Mouse (Mus musculus) MEL (cell line): ENCODE measurements around the gene Itgb3. TPM values are rescaled to one million over a fixed set of nuclear protein-coding genes. Genes with fewer than 3 reads are reported as not detected.

ENCODE experiments used
- DNase-seq: peaks from one replicate; pipeline ENCODE4 v3.0.0; 2011; ENCODE audit warnings: low read depth, low spot score
- H3K27ac ChIP-seq: 2 replicates; pipeline ENCODE4 v1.5.1; 2012; ENCODE audit warnings: low read depth, mild to moderate bottlenecking, control low read depth, low read length, moderate library complexity; ENCODE audit not compliant: control insufficient read depth
- H3K27me3 ChIP-seq, 2 experiments: fragments of 150-350 bp in 1 of 2; sonication (generic) in 1 of 2; 2 replicates each; pipeline ENCODE4 v1.6.1; 2012; ENCODE audit warnings: low read length in 2 of 2, mild to moderate bottlenecking in 2 of 2, improper control_type of control experiment in 1 of 2, moderate library complexity in 1 of 2; ENCODE audit not compliant: insufficient read depth in 2 of 2, control insufficient read depth in 1 of 2
- H3K36me3 ChIP-seq, 2 experiments: 2 replicates each; pipeline ENCODE4 v1.6.1; 2012 to 2014; ENCODE audit warnings: low read length in 2 of 2, improper control_type of control experiment in 1 of 2, inconsistent platforms in 1 of 2, mild to moderate bottlenecking in 1 of 2; ENCODE audit not compliant: insufficient read depth in 2 of 2, control insufficient read depth in 1 of 2
- H3K4me1 ChIP-seq, 2 experiments: fragments of 150-350 bp in 1 of 2; sonication (generic) in 1 of 2; 2 replicates each; pipeline ENCODE4 v1.6.1; 2012; ENCODE audit warnings: low read length in 2 of 2, improper control_type of control experiment in 1 of 2, mild to moderate bottlenecking in 1 of 2; ENCODE audit not compliant: insufficient read depth in 2 of 2, control insufficient read depth in 1 of 2
- H3K4me3 ChIP-seq, 2 experiments: fragments of 150-350 bp in 1 of 2; sonication (generic) in 1 of 2; 2 replicates each; pipeline ENCODE4 v1.5.1; 2012; ENCODE audit warnings: low read depth in 2 of 2, low read length in 2 of 2, mild to moderate bottlenecking in 2 of 2, moderate library complexity in 2 of 2, control low read depth in 1 of 2, improper control_type of control experiment in 1 of 2; ENCODE audit not compliant: control insufficient read depth in 1 of 2, insufficient read depth in 1 of 2
- H3K79me2 ChIP-seq: 2 replicates; pipeline ENCODE4 v1.6.1; 2012; ENCODE audit warnings: mild to moderate bottlenecking, low read length, moderate library complexity; ENCODE audit not compliant: control insufficient read depth, poor library complexity, insufficient read depth
- H3K9ac ChIP-seq: 2 replicates; pipeline ENCODE4 v1.6.1; 2012; ENCODE audit warnings: low read depth, mild to moderate bottlenecking, control low read depth, low read length, moderate library complexity; ENCODE audit not compliant: control insufficient read depth, poor library complexity, severe bottlenecking
- H3K9me3 ChIP-seq: fragments of 150-350 bp; sonication (generic); replicated peaks from 2 replicates; pipeline ENCODE4 v1.6.1; 2012; ENCODE audit warnings: mild to moderate bottlenecking, low read length, improper control_type of control experiment, moderate library complexity; ENCODE audit not compliant: insufficient read depth
- BHLHE40 ChIP-seq: IDR thresholded peaks from 2 replicates; pipeline ENCODE4 v1.6.1; 2012; ENCODE audit warnings: low read depth, mild to moderate bottlenecking, inconsistent platforms, low read length, improper control_type of control experiment, borderline replicate concordance
- CHD1 ChIP-seq: IDR thresholded peaks from 2 replicates; pipeline ENCODE4 v1.6.1; 2012; ENCODE audit warnings: low read depth, mild to moderate bottlenecking, inconsistent platforms, low read length, improper control_type of control experiment
- CHD2 ChIP-seq: IDR thresholded peaks from 2 replicates; pipeline ENCODE4 v1.6.1; 2011; ENCODE audit warnings: low read length, improper control_type of control experiment
- CTCF ChIP-seq, 3 experiments: IDR thresholded peaks in 2 of 3; conservative IDR thresholded peaks in 1 of 3; 2 replicates each; pipeline ENCODE4 v1.5.1; 2011 to 2012; ENCODE audit warnings: low read length in 3 of 3, low read depth in 2 of 3, mild to moderate bottlenecking in 2 of 3, improper control_type of control experiment in 1 of 3, inconsistent platforms in 1 of 3, mixed read lengths in 1 of 3, moderate library complexity in 1 of 3; ENCODE audit not compliant: control insufficient read depth in 1 of 3, insufficient read depth in 1 of 3, poor library complexity in 1 of 3, severe bottlenecking in 1 of 3
- E2F4 ChIP-seq: IDR thresholded peaks from 2 replicates; pipeline ENCODE4 v1.6.1; 2011; ENCODE audit warnings: low read depth, low read length, improper control_type of control experiment, borderline replicate concordance
- ELF1 ChIP-seq: IDR thresholded peaks from 2 replicates; pipeline ENCODE4 v1.6.1; 2014; ENCODE audit warnings: low read depth, mild to moderate bottlenecking, inconsistent platforms, low read length, improper control_type of control experiment, moderate library complexity
- EP300 ChIP-seq, 2 experiments: IDR thresholded peaks; 2 replicates each; pipeline ENCODE4 v1.6.1; 2011; ENCODE audit warnings: improper control_type of control experiment in 2 of 2, low read length in 2 of 2, low read depth in 1 of 2, mild to moderate bottlenecking in 1 of 2
- ETS1 ChIP-seq: IDR thresholded peaks from 2 replicates; pipeline ENCODE4 v1.6.1; 2012; ENCODE audit warnings: low read depth, mild to moderate bottlenecking, inconsistent platforms, low read length, improper control_type of control experiment, moderate library complexity
- GABPA ChIP-seq: IDR thresholded peaks from 2 replicates; pipeline ENCODE4 v1.6.1; 2012; ENCODE audit warnings: low read depth, mild to moderate bottlenecking, inconsistent platforms, low read length, improper control_type of control experiment, moderate library complexity
- HCFC1 ChIP-seq: IDR thresholded peaks from 2 replicates; pipeline ENCODE4 v1.6.1; 2012; ENCODE audit warnings: low read depth, mild to moderate bottlenecking, inconsistent platforms, low read length, improper control_type of control experiment, moderate library complexity
- KAT2A ChIP-seq: conservative IDR thresholded peaks from 2 replicates; pipeline ENCODE4 v1.6.1; 2012; ENCODE audit warnings: low read depth, low read length, improper control_type of control experiment, inconsistent platforms
- MAX ChIP-seq: IDR thresholded peaks from 2 replicates; pipeline ENCODE4 v1.6.1; 2011; ENCODE audit warnings: low read length, improper control_type of control experiment
- MXI1 ChIP-seq: IDR thresholded peaks from 2 replicates; pipeline ENCODE4 v1.6.1; 2011; ENCODE audit warnings: mild to moderate bottlenecking, low read depth, low read length, improper control_type of control experiment
- MYB ChIP-seq: IDR thresholded peaks from 2 replicates; pipeline ENCODE4 v1.6.1; 2011; ENCODE audit warnings: mild to moderate bottlenecking, low read depth, low read length, improper control_type of control experiment
- MYC ChIP-seq: IDR thresholded peaks from 2 replicates; pipeline ENCODE4 v1.6.1; 2011; ENCODE audit warnings: low read depth, mild to moderate bottlenecking, low read length, improper control_type of control experiment, moderate library complexity
- NRF1 ChIP-seq: IDR thresholded peaks from 2 replicates; pipeline ENCODE4 v1.6.1; 2014; ENCODE audit warnings: low read depth, mild to moderate bottlenecking, inconsistent platforms, low read length, improper control_type of control experiment, moderate library complexity; ENCODE audit not compliant: poor library complexity, insufficient read depth, severe bottlenecking
- POLR2AphosphoS5 ChIP-seq: IDR thresholded peaks from 2 replicates; pipeline ENCODE4 v1.6.1; 2012; ENCODE audit warnings: low read depth, borderline replicate concordance, mild to moderate bottlenecking, inconsistent platforms, low read length, moderate library complexity, mixed read lengths
- RAD21 ChIP-seq: IDR thresholded peaks from 2 replicates; pipeline ENCODE4 v1.6.1; 2011; ENCODE audit warnings: mild to moderate bottlenecking, low read depth, low read length, improper control_type of control experiment
- SMC3 ChIP-seq: IDR thresholded peaks from 2 replicates; pipeline ENCODE4 v1.6.1; 2011; ENCODE audit warnings: low read depth, low read length, improper control_type of control experiment
- TBP ChIP-seq: IDR thresholded peaks from 2 replicates; pipeline ENCODE4 v1.8.0; 2011; ENCODE audit warnings: low read depth, low read length, improper control_type of control experiment
- USF1 ChIP-seq: IDR thresholded peaks from 2 replicates; pipeline ENCODE4 v1.6.1; 2014; ENCODE audit warnings: low read depth, mild to moderate bottlenecking, inconsistent platforms, low read length, improper control_type of control experiment, moderate library complexity
- USF2 ChIP-seq, 2 experiments: IDR thresholded peaks; 2 replicates each; pipeline ENCODE4 v1.6.1; 2011 to 2012; ENCODE audit warnings: improper control_type of control experiment in 2 of 2, low read length in 2 of 2, borderline replicate concordance in 1 of 2, inconsistent platforms in 1 of 2, low read depth in 1 of 2, mild to moderate bottlenecking in 1 of 2; ENCODE audit not compliant: insufficient read depth in 1 of 2
- ZNF384 ChIP-seq: IDR thresholded peaks from 2 replicates; pipeline ENCODE4 v1.6.1; 2012; ENCODE audit warnings: low read depth, mild to moderate bottlenecking, inconsistent platforms, low read length, improper control_type of control experiment
- polyA plus RNA-seq, 2 experiments: library from polyadenylated mRNA; stranded (reverse) in 1 of 2; unstranded in 1 of 2; fragments of >175 nt in 1 of 2; fragments of >200 nt in 1 of 2; gene quantifications; 2 replicates each; pipeline versions ENCODE4 v1.2.1 to v1.2.4; 2012; ENCODE audit warnings: low replicate concordance in 2 of 2, low read depth in 1 of 2; ENCODE audit not compliant: insufficient read length in 2 of 2, insufficient read depth in 1 of 2, missing spikeins in 1 of 2
- total RNA-seq: library from RNA; depleted of rRNA; stranded (reverse); fragments of 300-350 nt; gene quantifications from 2 replicates; pipeline ENCODE4 v1.2.3, GENCODE M21; 2012

Gene Itgb3
- total and polyA plus RNA-seq, 3 experiments: 0.08 to 0.32 TPM; not detected in 1

GRCm38 (mm10) chr11:104580091-104580490 is 27.7 kb upstream of the Itgb3 start:
- DNase-seq: no peak
- Histone ChIP-seq H3K9ac (no peak overlapping the region), H3K79me2 (no peaks in the 10 kb centered on the region), H3K4me1 (no peaks in the 10 kb centered on the region), H3K27me3 (peaks cover 0 to 2% of the 10 kb centered on the region in 2 experiments; a peak in 1 of 4 replicates), H3K4me3 (no peak overlapping the region), H3K36me3 (no peaks in the 10 kb centered on the region), H3K27ac (no peak overlapping the region), H3K9me3 (no peaks in the 10 kb centered on the region)
- TF ChIP-seq USF1: no peak
- TF ChIP-seq SMC3: no peak
- TF ChIP-seq HCFC1: no peak
- TF ChIP-seq BHLHE40: no peak
- no peak for TF ChIP-seq MYB
- TF ChIP-seq E2F4: no peak
- no peak for TF ChIP-seq ETS1
- no peak for TF ChIP-seq RAD21
- TF ChIP-seq NRF1: no peak
- no peak for TF ChIP-seq ZNF384

DNA sequence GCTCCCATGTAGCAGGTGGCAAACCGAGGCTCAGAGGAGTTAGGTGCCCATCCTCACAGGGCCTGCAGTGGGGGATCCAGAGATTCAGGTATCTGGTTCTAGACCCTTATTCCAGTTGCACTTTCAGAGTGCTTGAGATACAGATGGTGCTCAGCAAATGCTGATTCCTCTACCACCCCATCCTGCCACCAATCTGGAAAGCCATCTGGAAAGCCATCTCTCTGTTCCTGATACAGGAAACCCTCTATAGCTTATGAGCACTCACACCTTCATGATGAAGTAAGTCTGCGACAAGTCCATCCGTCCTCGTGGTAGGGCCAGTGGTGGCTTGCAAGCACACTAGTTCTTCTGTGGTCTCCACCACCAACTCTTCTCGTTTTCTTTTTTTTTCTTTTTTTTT is 27.2 kb upstream of the Itgb3 start:
- Histone ChIP-seq H3K4me1 (no peaks in the 10 kb centered on the region), H3K27me3 (peaks cover 0 to 2% of the 10 kb centered on the region in 2 experiments; a peak in 1 of 4 replicates), H3K9me3 (no peaks in the 10 kb centered on the region), H3K9ac (no peak overlapping the region), H3K79me2 (no peaks in the 10 kb centered on the region), H3K4me3 (no peak overlapping the region), H3K27ac (no peak overlapping the region), H3K36me3 (no peaks in the 10 kb centered on the region)
- no peak for DNase-seq
- TF ChIP-seq MYC: no peak
- no peak for TF ChIP-seq CHD1
- no peak for TF ChIP-seq CHD2
- TF ChIP-seq KAT2A: no peak
- no peak for TF ChIP-seq ETS1
- no peak for TF ChIP-seq BHLHE40
- TF ChIP-seq GABPA: no peak
- no peak for TF ChIP-seq E2F4
- no peak for TF ChIP-seq MXI1
- TF ChIP-seq USF2 (IDR thresholded peaks at IDR 0.05; ENCODE audit: borderline replicate concordance in 1 of 2, insufficient read depth in 1 of 2, low read depth in 1 of 2, low read length in 2 of 2): no peak
- TF ChIP-seq MAX: no peak
- no peak for TF ChIP-seq CTCF (IDR thresholded peaks at IDR 0.05 in 2 of 3, conservative IDR thresholded peaks at IDR 0.05 in 1 of 3; ENCODE audit: control insufficient read depth in 1 of 3, insufficient read depth in 1 of 3, low read depth in 2 of 3, low read length in 3 of 3, poor library complexity in 1 of 3, severe bottlenecking in 1 of 3)
- TF ChIP-seq HCFC1: no peak
- TF ChIP-seq ZNF384: no peak
- no peak for TF ChIP-seq ELF1
- TF ChIP-seq EP300 (IDR thresholded peaks at IDR 0.05; ENCODE audit: low read depth in 1 of 2, low read length in 2 of 2): no peak
- TF ChIP-seq TBP: no peak
- no peak for TF ChIP-seq POLR2AphosphoS5
